Mouse (Mus musculus): ENCODE measurements around the gene Sema4b. TPM values are rescaled to one million over a fixed set of nuclear protein-coding genes. Genes with fewer than 3 reads are reported as not detected.

Gene Sema4b
- total and polyA plus RNA-seq, 3 experiments = 10.9 to 17.3 TPM; not detected in 1

DNA sequence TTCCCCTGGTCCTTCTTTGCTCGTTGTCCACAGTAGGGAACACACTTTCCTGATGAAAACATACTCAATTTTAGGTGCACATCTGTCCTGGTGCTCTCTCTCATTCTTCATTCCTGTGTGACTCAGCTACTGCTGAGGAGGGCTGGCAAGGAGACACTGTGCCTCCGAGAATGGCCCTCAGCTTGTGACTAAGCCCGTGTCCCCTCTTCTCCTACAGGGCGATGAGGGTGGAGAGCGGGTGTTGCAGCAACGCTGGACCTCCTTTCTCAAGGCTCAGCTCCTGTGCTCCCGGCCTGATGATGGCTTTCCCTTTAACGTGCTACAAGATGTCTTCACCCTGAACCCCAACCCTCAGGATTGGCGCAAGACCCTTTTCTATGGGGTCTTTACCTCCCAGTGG is 32.0 kb downstream of the Sema4b start:
- H3K79me2 ChIP-seq (ENCODE audit: control insufficient read depth, insufficient read depth, low read length, poor library complexity) = no peaks in the 10 kb centered on the region
- H3K36me3 ChIP-seq (ENCODE audit: control insufficient read depth in 1 of 2, insufficient read depth in 2 of 2, low read length in 2 of 2) = peaks cover 0 to 10% of the 10 kb centered on the region in 2 experiments; a peak in 2 of 4 replicates
- TF ChIP-seq KAT2A (conservative IDR thresholded peaks at IDR 0.05; ENCODE audit: low read depth, low read length) (no peak), TCF12 (IDR thresholded peaks at IDR 0.05; ENCODE audit: low read depth, low read length) (no peak), CHD1 (IDR thresholded peaks at IDR 0.05; ENCODE audit: low read depth, low read length) (no peak), EP300 (IDR thresholded peaks at IDR 0.05; ENCODE audit: low read depth in 1 of 2, low read length in 2 of 2) (no peak), ZKSCAN1 (IDR thresholded peaks at IDR 0.05; ENCODE audit: low read depth, low read length) (no peak), E2F4 (IDR thresholded peaks at IDR 0.05; ENCODE audit: borderline replicate concordance, low read depth, low read length) (no peak), TAL1 (IDR thresholded peaks at IDR 0.05; ENCODE audit: low read length) (no peak), MAZ (IDR thresholded peaks at IDR 0.05; ENCODE audit: low read depth, low read length) (no peak), ETS1 (IDR thresholded peaks at IDR 0.05; ENCODE audit: low read depth, low read length) (no peak), POLR2A (IDR thresholded peaks at IDR 0.05; ENCODE audit: control insufficient read depth in 1 of 2, insufficient read depth in 1 of 2, low read depth in 1 of 2, low read length in 2 of 2, poor library complexity in 1 of 2) (no peak), ELF1 (IDR thresholded peaks at IDR 0.05; ENCODE audit: low read depth, low read length) (no peak), SMC3 (IDR thresholded peaks at IDR 0.05; ENCODE audit: low read depth, low read length) (no peak), ZNF384 (IDR thresholded peaks at IDR 0.05; ENCODE audit: low read depth, low read length) (no peak), GATA1 (IDR thresholded peaks at IDR 0.05; ENCODE audit: low read depth, low read length) (no peak), MYC (IDR thresholded peaks at IDR 0.05; ENCODE audit: low read depth, low read length) (no peak), USF2 (IDR thresholded peaks at IDR 0.05; ENCODE audit: borderline replicate concordance in 1 of 2, insufficient read depth in 1 of 2, low read depth in 1 of 2, low read length in 2 of 2) (no peak)
- H3K9ac ChIP-seq (ENCODE audit: control insufficient read depth, low read depth, low read length, poor library complexity, severe bottlenecking) = no peak overlapping the region
- no peaks in the 10 kb centered on the region for H3K9me3 ChIP-seq (replicated peaks; ENCODE audit: insufficient read depth, low read length)
- H3K27me3 ChIP-seq (ENCODE audit: control insufficient read depth in 1 of 2, insufficient read depth in 2 of 2, low read length in 2 of 2) = no peaks in the 10 kb centered on the region
- no peak for DNase-seq (ENCODE audit: low read depth, low spot score)
- no peaks in the 10 kb centered on the region for H3K4me1 ChIP-seq (ENCODE audit: control insufficient read depth in 1 of 2, insufficient read depth in 2 of 2, low read length in 2 of 2)
- H3K4me3 ChIP-seq (ENCODE audit: control insufficient read depth in 1 of 2, insufficient read depth in 1 of 2, low read depth in 2 of 2, low read length in 2 of 2) = no peak overlapping the region
- H3K27ac ChIP-seq (ENCODE audit: control insufficient read depth, low read depth, low read length) = no peak overlapping the region

DNA sequence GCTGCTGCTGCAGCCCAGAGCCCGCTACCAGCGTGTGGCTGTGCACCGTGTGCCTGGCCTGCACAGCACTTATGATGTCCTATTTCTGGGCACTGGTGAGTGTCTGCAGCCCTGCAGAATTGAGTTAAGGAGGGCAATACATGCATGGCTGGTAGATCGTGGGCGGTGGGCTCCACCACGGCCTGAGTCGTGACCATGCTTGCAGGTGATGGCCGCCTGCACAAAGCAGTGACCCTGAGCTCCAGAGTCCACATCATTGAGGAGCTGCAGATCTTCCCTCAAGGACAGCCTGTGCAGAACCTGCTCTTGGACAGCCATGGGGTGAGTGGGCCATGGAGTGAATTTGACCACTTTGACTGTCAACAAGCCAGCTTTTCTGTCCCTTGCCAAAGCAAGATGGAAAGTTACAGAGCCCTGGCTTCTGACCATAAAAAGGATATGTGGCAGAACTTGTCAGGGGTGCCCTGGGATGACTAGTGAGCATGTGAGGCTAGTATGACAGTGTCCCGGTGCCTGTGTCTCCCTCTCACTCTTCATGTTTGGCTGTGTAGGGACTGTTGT is 33.7 kb downstream of the Sema4b start:
- peaks cover 0 to 10% of the 10 kb centered on the region in 2 experiments; a peak in 2 of 4 replicates for H3K36me3 ChIP-seq (ENCODE audit: control insufficient read depth in 1 of 2, insufficient read depth in 2 of 2, low read length in 2 of 2)

More for the DNA sequence above, 33.7 kb downstream of the Sema4b start:
- no peaks in the 10 kb centered on the region for H3K79me2 ChIP-seq (ENCODE audit: control insufficient read depth, insufficient read depth, low read length, poor library complexity)
- no peak for DNase-seq (ENCODE audit: low read depth, low spot score)
- no peaks in the 10 kb centered on the region for H3K9me3 ChIP-seq (replicated peaks; ENCODE audit: insufficient read depth, low read length)
- no peaks in the 10 kb centered on the region for H3K4me1 ChIP-seq (ENCODE audit: control insufficient read depth in 1 of 2, insufficient read depth in 2 of 2, low read length in 2 of 2)
- no peak overlapping the region for H3K9ac ChIP-seq (ENCODE audit: control insufficient read depth, low read depth, low read length, poor library complexity, severe bottlenecking)
- no peak for TF ChIP-seq JUND (IDR thresholded peaks at IDR 0.05; ENCODE audit: low read depth, low read length)
- TF ChIP-seq E2F4 (IDR thresholded peaks at IDR 0.05; ENCODE audit: borderline replicate concordance, low read depth, low read length) = no peak
- no peak for TF ChIP-seq MAFK (IDR thresholded peaks at IDR 0.05; ENCODE audit: borderline replicate concordance, low read depth, low read length)
- TF ChIP-seq POLR2AphosphoS2 (IDR thresholded peaks at IDR 0.05; ENCODE audit: low read length) = no peak
- no peak for TF ChIP-seq ELF1 (IDR thresholded peaks at IDR 0.05; ENCODE audit: low read depth, low read length)
- TF ChIP-seq POLR2AphosphoS5 (IDR thresholded peaks at IDR 0.05; ENCODE audit: borderline replicate concordance, low read depth, low read length) = no peak
- TF ChIP-seq CHD2 (IDR thresholded peaks at IDR 0.05; ENCODE audit: low read length) = no peak
- TF ChIP-seq EP300 (IDR thresholded peaks at IDR 0.05; ENCODE audit: low read depth in 1 of 2, low read length in 2 of 2) = no peak
- H3K4me3 ChIP-seq (ENCODE audit: control insufficient read depth in 1 of 2, insufficient read depth in 1 of 2, low read depth in 2 of 2, low read length in 2 of 2) = no peak overlapping the region
- H3K27me3 ChIP-seq (ENCODE audit: control insufficient read depth in 1 of 2, insufficient read depth in 2 of 2, low read length in 2 of 2) = no peaks in the 10 kb centered on the region
- no peak overlapping the region for H3K27ac ChIP-seq (ENCODE audit: control insufficient read depth, low read depth, low read length)

Data from MEL (cell line).